24 mouse cellular contexts compared by ENCODE assay signal in genomic region chr3:148817491-148817890, GRCm38 (mm10).
DNase-seq lines count a peak whose midpoint lies in the region; ATAC-seq and TF ChIP-seq lines count a peak whose summit lies in the region.
"Had no signal": no experiment of that assay in that cellular context is flagged by ENCODE, and none has a peak within 500 bp of the region (broad histone marks: within the 10 kb centered on the region; RNA-seq: fewer than 3 reads in every experiment).

No protein-coding gene starts in this region.

- H3K4me2 ChIP-seq in heart, embryonic 11.5 days = no peak overlapping the region
- no peak overlapping the region for H3K4me2 ChIP-seq in midbrain, embryonic 15.5 days
- H3K4me2 ChIP-seq: embryonic facial prominence, embryonic 13.5 days; embryonic facial prominence, embryonic 15.5 days; forebrain, embryonic 13.5 days; forebrain, embryonic 15.5 days had no signal

- no peak overlapping the region for H3K4me3 ChIP-seq in heart, embryonic 11.5 days (ENCODE audit: low read depth, low read length)
- H3K4me3 ChIP-seq in E14TG2a.4 (replicated peaks; ENCODE audit: low read length) (peak overlapping the region; percentile 52), ES-Bruce4 (ENCODE audit: low read depth, low read length) (peak overlapping the region; percentile 48), ES-E14 (ENCODE audit: insufficient read depth in 1 of 2, low read depth in 1 of 2, low read length in 2 of 2, poor library complexity in 1 of 2, severe bottlenecking in 1 of 2) (peak overlapping the region; percentile 3 to 14)
- no peak overlapping the region for H3K4me3 ChIP-seq in midbrain, embryonic 15.5 days
- H3K4me3 ChIP-seq: embryonic facial prominence, embryonic 13.5 days; embryonic facial prominence, embryonic 15.5 days; erythroblast, embryonic 14.5 days; forebrain, embryonic 10.5 days; forebrain, embryonic 13.5 days; forebrain, embryonic 15.5 days had no signal

- 96% methylated on average over 25 of the region's 25 CpGs for WGBS in heart, embryonic 11.5 days (ENCODE audit: insufficient replicate concordance)
- WGBS in midbrain, embryonic 15.5 days = 96% methylated on average over 25 of the region's 25 CpGs

- H3K4me1 ChIP-seq in heart, embryonic 11.5 days (ENCODE audit: control insufficient read depth, insufficient read depth, low read length) = no peaks in the 10 kb centered on the region
- no peaks in the 10 kb centered on the region for H3K4me1 ChIP-seq in E14TG2a.4 (replicated peaks; ENCODE audit: low read depth, low read length)
- no peaks in the 10 kb centered on the region for H3K4me1 ChIP-seq in ES-Bruce4 (ENCODE audit: control insufficient read depth, insufficient read depth, low read length)
- H3K4me1 ChIP-seq in ES-E14 (ENCODE audit: control insufficient read depth in 2 of 2, insufficient read depth in 2 of 2, low read length in 2 of 2, poor library complexity in 1 of 2) = no peaks in the 10 kb centered on the region
- H3K4me1 ChIP-seq in midbrain, embryonic 15.5 days = no peaks in the 10 kb centered on the region
- H3K4me1 ChIP-seq: embryonic facial prominence, embryonic 15.5 days; forebrain, embryonic 13.5 days; forebrain, embryonic 15.5 days had no signal

- TF ChIP-seq POLR2A in ES-Bruce4 (IDR thresholded peaks at IDR 0.05; ENCODE audit: insufficient read depth, low read length) = no peak

- no peak overlapping the region for H3K27ac ChIP-seq in heart, embryonic 11.5 days (ENCODE audit: low read depth, low read length)
- no peak overlapping the region for H3K27ac ChIP-seq in ES-Bruce4 (ENCODE audit: insufficient read depth, low read length)
- no peak overlapping the region for H3K27ac ChIP-seq in ES-E14 (ENCODE audit: insufficient read depth, low read depth, low read length, poor library complexity, severe bottlenecking)
- no peak overlapping the region for H3K27ac ChIP-seq in midbrain, embryonic 15.5 days
- H3K27ac ChIP-seq: embryonic facial prominence, embryonic 13.5 days; embryonic facial prominence, embryonic 15.5 days; forebrain, embryonic 10.5 days; forebrain, embryonic 13.5 days; forebrain, embryonic 15.5 days had no signal

- no peak for TF ChIP-seq EP300 in ES-Bruce4 (IDR thresholded peaks at IDR 0.05; ENCODE audit: insufficient read depth, low read depth, low read length)

- ATAC-seq in heart, embryonic 11.5 days (replicated peaks; ENCODE audit: insufficient number of reproducible peaks, low FRiP score, low TSS enrichment) = no peak
- ATAC-seq in midbrain, embryonic 15.5 days (replicated peaks) = no peak
- ATAC-seq: activated CD4-positive, CD25-positive, alpha-beta regulatory T cell, adult 4 months; forebrain, embryonic 13.5 days; forebrain, embryonic 15.5 days had no signal

- peak; percentile 82 for DNase-seq in heart, adult 11 months
- no peak for DNase-seq in ES-E14 (ENCODE audit: low read depth, low spot score)
- no peak for DNase-seq in lung, postnatal 4 days
- DNase-seq in cerebellum, adult 11-12 months = no peak
- DNase-seq: adrenal gland, adult 8-10 months; adrenal gland, postnatal 14 days; adrenal gland, postnatal 36 days; cerebellum, adult 18-20 months; cerebellum, adult 8-10 months; cerebellum, adult 9-11 months; cerebellum, postnatal 14 days; cerebellum, postnatal 36 days; embryo, embryonic 11 days had no signal

- H3K36me3 ChIP-seq in heart, embryonic 11.5 days (ENCODE audit: control insufficient read depth, insufficient read depth, low read length) = peaks cover 30% of the 10 kb centered on the region
- peaks cover 11% of the 10 kb centered on the region; the same call in 1 of the 2 replicates for H3K36me3 ChIP-seq in E14TG2a.4 (ENCODE audit: insufficient read depth, low read length)
- peaks cover 7% of the 10 kb centered on the region; the same call in 1 of the 2 replicates for H3K36me3 ChIP-seq in ES-Bruce4 (ENCODE audit: control insufficient read depth, insufficient read depth, low read length, poor library complexity, severe bottlenecking)
- peaks cover 24% of the 10 kb centered on the region for H3K36me3 ChIP-seq in ES-E14 (ENCODE audit: control insufficient read depth, insufficient read depth, low read length, poor library complexity, severe bottlenecking)
- peaks cover 21% of the 10 kb centered on the region for H3K36me3 ChIP-seq in midbrain, embryonic 15.5 days (replicated peaks)

- H3K9ac ChIP-seq in heart, embryonic 11.5 days (ENCODE audit: low read depth, low read length) = no peak overlapping the region
- no peak overlapping the region for H3K9ac ChIP-seq in ES-Bruce4 (ENCODE audit: low read depth, poor library complexity, severe bottlenecking)
- no peak overlapping the region for H3K9ac ChIP-seq in ES-E14 (ENCODE audit: insufficient read depth, low read depth, low read length, poor library complexity, severe bottlenecking)
- no peak overlapping the region for H3K9ac ChIP-seq in midbrain, embryonic 15.5 days
- H3K9ac ChIP-seq: embryonic facial prominence, embryonic 13.5 days; embryonic facial prominence, embryonic 15.5 days; forebrain, embryonic 13.5 days; forebrain, embryonic 15.5 days had no signal

- in situ Hi-C loops in ES-E14 (cut with MboI; ENCODE audit: low sequenced_read_pairs in 2 of 2, unreplicated experiment in 2 of 2) = no loop called here

- H3K27me3 ChIP-seq in heart, embryonic 11.5 days (ENCODE audit: control insufficient read depth, insufficient read depth, low read length) = no peaks in the 10 kb centered on the region
- H3K27me3 ChIP-seq in E14TG2a.4 (ENCODE audit: insufficient read depth, low read length) = no peaks in the 10 kb centered on the region
- H3K27me3 ChIP-seq in ES-Bruce4 (ENCODE audit: control insufficient read depth, insufficient read depth, low read length, poor library complexity, severe bottlenecking) = no peaks in the 10 kb centered on the region
- no peaks in the 10 kb centered on the region for H3K27me3 ChIP-seq in midbrain, embryonic 15.5 days (replicated peaks)
- H3K27me3 ChIP-seq: embryonic facial prominence, embryonic 13.5 days; embryonic facial prominence, embryonic 15.5 days; forebrain, embryonic 13.5 days; forebrain, embryonic 15.5 days had no signal

- no peak for TF ChIP-seq CTCF in E14TG2a.4 (conservative IDR thresholded peaks at IDR 0.05; ENCODE audit: low read length)
- no peak for TF ChIP-seq CTCF in ES-Bruce4 (IDR thresholded peaks at IDR 0.05; ENCODE audit: low read depth, low read length)

- H3K9me3 ChIP-seq in heart, embryonic 11.5 days (replicated peaks; ENCODE audit: control insufficient read depth, low read length) = no peaks in the 10 kb centered on the region
- H3K9me3 ChIP-seq in E14TG2a.4 (ENCODE audit: low read length) (peaks cover 23% of the 10 kb centered on the region), ES-Bruce4 (replicated peaks; ENCODE audit: control insufficient read depth, insufficient read depth, low read length, poor library complexity, severe bottlenecking) (0 out of 2 replicates have a peak, but pooled peaks cover 3% of the 10 kb centered on the region), ES-E14 (ENCODE audit: control insufficient read depth, insufficient read depth, low read depth, low read length) (no peaks in the 10 kb centered on the region)
- H3K9me3 ChIP-seq in midbrain, embryonic 15.5 days = no peaks in the 10 kb centered on the region
- H3K9me3 ChIP-seq: embryonic facial prominence, embryonic 13.5 days; embryonic facial prominence, embryonic 15.5 days; forebrain, embryonic 10.5 days; forebrain, embryonic 13.5 days; forebrain, embryonic 15.5 days had no signal

TF ChIP-seq in ES-E14, 5 proteins besides CTCF, POLR2A, EP300 and RAD21:
- TF ChIP-seq MAFK (IDR thresholded peaks at IDR 0.05; ENCODE audit: insufficient read depth, low read depth, low read length) (no peak), ZNF384 (IDR thresholded peaks at IDR 0.05; ENCODE audit: low read depth, low read length) (no peak)

Comparison
In these comparisons a context has a peak if more than half of its experiments do, and no peak if none do; other contexts are left out.
1. H3K4me3 ChIP-seq: peak in E14TG2a.4 (single experiment), ES-Bruce4 (single experiment) and ES-E14 (2 of 2); none in heart, embryonic 11.5 days (single experiment) and midbrain, embryonic 15.5 days (single experiment).